Mouse (Mus musculus) thymus, adult 2 months (tissue): ENCODE results near the gene Rab26. TPM values are rescaled to one million over a fixed set of nuclear protein-coding genes. Genes with fewer than 3 reads are reported as not detected.

ENCODE experiments used
- DNase-seq: peaks from one replicate; pipeline ENCODE4 v3.0.0; 2021
- H3K27ac ChIP-seq: fragments of 200-500 bp; 2 replicates; pipeline ENCODE4 v1.5.1; 2012; ENCODE audit warnings: low read length, control low read depth; ENCODE audit not compliant: control insufficient read depth, insufficient read depth
- H3K27me3 ChIP-seq: fragments of 200-500 bp; 2 replicates; pipeline ENCODE4 v1.6.1; 2012; ENCODE audit warnings: mild to moderate bottlenecking, low read length, moderate library complexity, mixed read lengths; ENCODE audit not compliant: control insufficient read depth, insufficient read depth
- H3K36me3 ChIP-seq: fragments of 200-500 bp; 2 replicates; pipeline ENCODE4 v1.6.1; 2012; ENCODE audit warnings: mild to moderate bottlenecking, low read length, moderate library complexity; ENCODE audit not compliant: control insufficient read depth, insufficient read depth
- H3K4me1 ChIP-seq: fragments of 200-500 bp; replicated peaks from 2 replicates; pipeline ENCODE4 v1.6.1; 2012; ENCODE audit warnings: low read length; ENCODE audit not compliant: control insufficient read depth, insufficient read depth
- H3K4me3 ChIP-seq: fragments of 200-500 bp; 2 replicates; pipeline ENCODE4 v1.5.1; 2012; ENCODE audit warnings: mild to moderate bottlenecking, low read length, control low read depth, moderate library complexity; ENCODE audit not compliant: control insufficient read depth, insufficient read depth
- CTCF ChIP-seq: fragments of 200-500 bp; IDR thresholded peaks from 2 replicates; pipeline ENCODE4 v1.5.1; 2012; ENCODE audit warnings: mild to moderate bottlenecking, control low read depth, low read length, moderate library complexity, borderline replicate concordance; ENCODE audit not compliant: control insufficient read depth, poor library complexity, insufficient read depth; ENCODE audit errors: extremely low read depth
- POLR2A ChIP-seq: fragments of 200-500 bp; IDR thresholded peaks from 2 replicates; pipeline ENCODE4 v1.6.1; 2012; ENCODE audit warnings: mild to moderate bottlenecking, low read length, control low read depth, moderate library complexity; ENCODE audit not compliant: control insufficient read depth, poor library complexity, insufficient read depth; ENCODE audit errors: extremely low read depth
- WGBS: fragments of 180-500 bp; shearing (Covaris S2); methylation state at CpG from one replicate; pipeline ENCODE4 v1.1.7; 2018; 5-methylcytosine and 5-hydroxymethylcytosine counted together
- polyA plus RNA-seq: library from polyadenylated mRNA; depleted of rRNA; stranded (reverse); fragments of >200 nt; gene quantifications from 2 replicates; pipeline ENCODE4 v1.2.3, GENCODE M21; 2012

Rab26 gene
- polyA plus RNA-seq, 1 experiment = 1.6 TPM

DNA sequence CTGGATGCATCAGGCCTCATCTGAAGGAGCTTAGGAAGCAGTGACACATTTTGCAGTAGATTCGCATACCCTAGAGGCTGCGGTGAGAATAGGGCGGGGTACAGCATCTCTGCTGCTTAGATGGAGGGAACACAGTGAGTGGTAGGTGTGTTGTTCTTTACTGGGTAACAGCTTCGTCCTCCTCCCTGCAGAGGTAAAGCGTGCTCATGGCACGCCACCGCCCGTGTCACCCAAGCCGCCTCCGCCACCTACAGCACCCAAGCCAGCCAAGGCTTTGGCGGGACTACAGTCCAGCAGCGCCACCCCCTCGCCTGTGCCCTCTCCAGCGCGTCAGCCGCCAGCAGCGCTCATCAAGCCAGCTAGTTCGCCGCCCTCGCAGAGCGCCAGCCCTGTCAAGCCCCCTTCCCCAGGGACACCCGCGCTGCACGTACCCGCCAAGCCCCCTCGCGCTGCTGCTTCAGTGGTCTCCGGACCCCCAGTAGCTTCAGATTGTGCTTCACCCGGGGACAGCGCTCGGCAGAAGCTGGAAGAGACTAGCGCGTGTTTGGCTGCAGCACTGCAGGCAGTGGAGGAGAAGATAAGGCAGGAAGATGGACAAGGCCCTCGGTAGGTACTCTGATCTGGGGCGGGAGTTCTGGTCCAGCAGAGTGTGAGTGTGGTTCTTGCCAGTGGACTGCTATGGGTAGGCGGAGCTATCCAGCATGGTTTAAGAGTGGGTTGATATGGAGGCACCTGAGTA lies 27.5 kb downstream of the Rab26 start:
- Histone ChIP-seq H3K4me3 (no peak overlapping the region), H3K27ac (no peak overlapping the region), H3K36me3 (peaks cover 21% of the 10 kb centered on the region), H3K4me1 (no peaks in the 10 kb centered on the region), H3K27me3 (no peaks in the 10 kb centered on the region)
- no peak for DNase-seq
- TF ChIP-seq CTCF = no peak
- TF ChIP-seq POLR2A = no peak
- WGBS = 67% methylated on average over 36 of the region's 36 CpGs

DNA sequence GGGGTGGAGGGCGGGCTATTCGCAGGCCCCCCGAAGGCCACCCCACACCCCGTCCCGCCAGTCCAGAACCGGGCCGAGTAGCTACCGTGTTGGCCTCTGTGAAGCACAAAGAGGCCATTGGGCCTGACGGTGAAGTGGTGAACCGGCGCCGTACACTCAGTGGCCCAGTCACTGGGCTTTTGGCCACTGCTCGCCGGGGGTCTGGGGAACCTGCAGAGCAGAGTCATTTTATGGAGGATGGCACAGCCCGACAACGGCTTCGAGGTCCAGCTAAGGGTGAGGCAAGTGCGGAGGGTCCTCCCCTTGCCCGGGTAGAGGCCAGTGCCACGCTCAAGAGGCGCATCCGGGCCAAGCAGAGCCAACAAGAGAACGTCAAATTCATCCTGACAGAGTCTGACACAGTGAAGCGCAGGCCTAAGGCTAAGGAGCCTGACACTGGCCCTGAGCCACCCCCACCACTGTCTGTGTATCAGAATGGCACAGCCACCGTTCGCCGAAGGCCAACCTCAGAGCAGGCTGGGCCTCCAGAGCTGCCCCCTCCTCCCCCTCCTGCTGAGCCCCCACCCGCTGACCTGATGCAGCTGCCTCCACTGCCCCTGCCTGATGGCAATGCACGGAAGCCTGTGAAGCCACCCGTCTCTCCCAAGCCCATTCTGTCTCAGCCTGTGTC lies 28.6 kb downstream of the Rab26 start:
- no peak overlapping the region for H3K27ac ChIP-seq
- DNase-seq = no peak
- 94% methylated on average over 30 of the region's 30 CpGs for WGBS
- H3K27me3 ChIP-seq = no peaks in the 10 kb centered on the region
- no peaks in the 10 kb centered on the region for H3K4me1 ChIP-seq
- peaks cover 13% of the 10 kb centered on the region for H3K36me3 ChIP-seq
- TF ChIP-seq CTCF (no peak), POLR2A (no peak)
- H3K4me3 ChIP-seq = no peak overlapping the region

GRCm38 (mm10) chr17:24504085-24504484 lies 29.9 kb downstream of the Rab26 start:
- Histone ChIP-seq H3K27me3 (no peaks in the 10 kb centered on the region), H3K4me3 (no peak overlapping the region), H3K4me1 (no peaks in the 10 kb centered on the region), H3K27ac (no peak overlapping the region), H3K36me3 (no peaks in the 10 kb centered on the region)
- no peak for TF ChIP-seq POLR2A
- no peak for TF ChIP-seq CTCF
- 96% methylated on average over 10 of the region's 10 CpGs for WGBS
- DNase-seq = no peak

GRCm38 (mm10) chr17:24502208-24502607 lies 31.8 kb downstream of the Rab26 start:
- Histone ChIP-seq H3K27me3 (no peaks in the 10 kb centered on the region), H3K4me1 (no peaks in the 10 kb centered on the region), H3K36me3 (no peaks in the 10 kb centered on the region), H3K4me3 (no peak overlapping the region), H3K27ac (no peak overlapping the region)
- TF ChIP-seq POLR2A (no peak), CTCF (no peak)
- whole genome bisulfite sequencing = 72% methylated on average over 11 of the region's 11 CpGs
- DNase-seq = no peak

GRCm38 (mm10) chr17:24496026-24496425 lies 38.0 kb downstream of the Rab26 start:
- no peak overlapping the region for H3K27ac ChIP-seq
- TF ChIP-seq POLR2A (no peak), CTCF (no peak)
- WGBS = 96% methylated on average over 1 of the region's 1 CpGs

GRCm38 (mm10) chr17:24495443-24495842 lies 38.6 kb downstream of the Rab26 start:
- Histone ChIP-seq H3K27ac (no peak overlapping the region), H3K36me3 (no peaks in the 10 kb centered on the region), H3K27me3 (no peaks in the 10 kb centered on the region; the same call in 1 of the 2 replicates), H3K4me3 (no peak overlapping the region), H3K4me1 (no peaks in the 10 kb centered on the region)
- WGBS = 85% methylated on average over 3 of the region's 3 CpGs
- TF ChIP-seq CTCF = no peak
- no peak for TF ChIP-seq POLR2A
- DNase-seq = no peak

More at GRCm38 (mm10) chr17:24496026-24496425, 38.0 kb downstream of the Rab26 start:
- DNase-seq = no peak
- no peaks in the 10 kb centered on the region for H3K36me3 ChIP-seq
- no peaks in the 10 kb centered on the region for H3K27me3 ChIP-seq
- no peak overlapping the region for H3K4me3 ChIP-seq
- no peaks in the 10 kb centered on the region for H3K4me1 ChIP-seq
